Mouse (Mus musculus) frontal cortex, postnatal 10 days (tissue): ENCODE results near the gene Adamts20.
"Not testable (repeated sequence)": the region's sequence is repeated elsewhere in the genome, so short reads cannot be mapped to it uniquely, and the experiment has no call there.

Experiments used
- DNase-seq, 2 experiments: peaks; one replicate each; pipeline ENCODE4 v3.0.0; 2022; ENCODE audit warnings: low spot score in 2 of 2, mixed read lengths in 1 of 2

Gene Adamts20

DNA sequence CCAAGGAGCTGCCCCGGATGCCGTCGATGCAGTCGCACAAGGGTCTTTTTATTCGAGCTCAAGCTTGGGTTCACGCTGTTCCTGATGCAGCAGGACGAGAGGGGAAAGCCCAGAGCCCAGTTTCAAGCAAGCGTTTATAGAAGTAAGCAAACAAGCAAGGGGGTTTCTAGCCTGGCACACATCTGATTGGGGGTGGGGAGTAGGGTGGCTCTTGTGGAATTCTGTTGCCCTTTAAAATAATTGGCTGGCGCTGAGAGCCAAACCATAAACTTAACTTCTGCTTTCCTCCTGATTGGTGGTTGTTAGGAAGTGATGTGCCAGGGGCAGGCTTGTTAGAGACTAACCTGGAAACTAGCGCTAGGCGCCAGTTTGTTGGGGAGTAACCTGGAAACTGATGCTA lies at the start of gene Adamts20:
TSS of gene Adamts20 (minus strand) at position 101 of the 400 bp plus-strand sequence.
- no peak for DNase-seq

DNA sequence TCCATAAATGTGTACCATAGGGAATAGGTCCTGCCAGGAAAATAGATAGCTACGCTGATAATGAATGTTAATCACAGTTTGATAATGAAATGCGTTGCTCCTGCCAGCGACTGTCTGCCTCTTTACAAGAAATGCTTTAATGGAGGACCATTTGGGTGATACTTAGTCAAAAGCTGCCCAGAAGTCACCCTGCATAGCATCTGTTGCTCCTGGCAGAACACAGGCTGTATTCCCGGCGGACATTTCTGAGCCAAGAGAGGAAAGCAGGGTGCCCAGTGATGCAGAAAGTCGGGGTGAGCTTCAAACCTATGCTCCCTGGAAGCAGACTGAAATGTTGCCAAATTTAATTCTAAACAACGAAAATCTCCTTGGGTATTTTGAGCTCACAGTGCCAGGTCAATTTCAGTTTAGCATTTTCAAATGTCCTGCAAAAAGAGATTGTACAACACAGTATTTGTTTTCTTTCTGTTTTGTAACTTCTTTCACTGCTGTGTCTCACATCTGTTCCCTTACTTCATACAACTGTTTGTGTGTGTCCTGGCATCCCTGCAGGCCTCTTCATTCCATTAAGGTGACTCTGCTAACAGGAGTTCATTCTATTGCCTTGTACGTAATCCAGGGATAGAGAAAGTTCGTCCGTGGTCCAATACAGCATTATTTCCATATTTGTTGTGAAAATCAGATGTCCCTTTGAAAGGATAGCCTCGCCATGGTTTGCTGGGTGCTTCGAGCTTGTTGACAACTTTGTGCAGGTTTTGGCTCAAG lies 38.4 kb upstream of the Adamts20 start:
- no peak for DNase-seq

DNA sequence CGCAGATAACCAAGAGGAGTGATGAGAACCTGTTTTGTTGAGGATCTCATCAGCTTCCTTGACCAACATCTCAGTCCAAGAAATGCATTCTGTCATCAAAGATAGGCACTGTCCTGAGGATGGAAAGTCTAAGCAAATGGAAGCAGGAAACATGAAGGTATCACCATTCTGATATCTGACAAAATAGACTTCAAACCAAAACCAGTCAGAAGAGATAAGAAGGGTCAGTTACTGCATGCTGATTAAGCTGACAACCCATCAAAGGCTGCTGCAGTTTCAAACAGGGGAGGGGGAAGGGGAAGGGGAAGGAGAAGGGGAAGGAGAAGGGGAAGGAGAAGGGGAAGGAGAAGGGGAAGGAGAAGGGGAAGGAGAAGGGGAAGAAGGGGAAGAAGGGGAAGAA lies 34.0 kb upstream of the Adamts20 start:
- DNase-seq, result no peak

DNA sequence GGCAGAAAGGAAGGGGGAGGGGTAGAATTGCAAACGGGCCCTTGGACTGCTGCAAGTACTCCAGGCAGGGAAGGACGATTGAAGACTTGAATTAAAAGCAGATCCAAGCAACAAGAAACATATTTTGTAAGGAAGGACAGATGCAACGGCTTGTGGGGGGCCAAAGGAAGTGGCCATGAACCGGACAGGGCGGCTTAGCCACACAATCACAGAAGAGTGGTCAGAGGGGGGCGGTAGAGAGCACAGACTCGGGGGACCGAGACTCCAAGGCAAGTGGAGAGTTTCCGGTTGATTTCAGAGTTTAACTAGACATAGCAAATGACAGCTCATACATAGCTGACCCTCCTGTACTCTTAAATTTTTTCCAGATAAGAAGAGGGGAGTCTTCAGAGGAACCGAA lies 30.7 kb upstream of the Adamts20 start:
- no peak for DNase-seq

DNA sequence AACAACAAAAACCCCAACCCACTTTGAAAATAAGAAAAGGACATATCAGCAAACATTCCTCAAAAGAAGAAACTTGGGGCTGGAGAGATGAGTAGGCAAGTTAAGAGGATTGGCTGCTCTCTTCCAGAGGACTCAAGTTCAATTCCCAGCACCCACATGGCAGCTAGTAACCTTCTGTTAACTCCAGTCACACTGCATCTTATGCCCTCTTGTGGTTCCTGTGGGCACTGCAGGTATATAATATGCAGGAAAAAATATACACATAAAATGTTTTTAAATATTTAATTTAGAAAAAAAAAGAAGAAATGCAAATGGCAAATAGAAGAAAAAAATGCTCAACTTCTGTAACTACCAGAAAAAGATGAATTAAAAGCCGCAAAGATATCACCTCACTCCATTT lies 29.2 kb upstream of the Adamts20 start:
- no peak for DNase-seq

DNA sequence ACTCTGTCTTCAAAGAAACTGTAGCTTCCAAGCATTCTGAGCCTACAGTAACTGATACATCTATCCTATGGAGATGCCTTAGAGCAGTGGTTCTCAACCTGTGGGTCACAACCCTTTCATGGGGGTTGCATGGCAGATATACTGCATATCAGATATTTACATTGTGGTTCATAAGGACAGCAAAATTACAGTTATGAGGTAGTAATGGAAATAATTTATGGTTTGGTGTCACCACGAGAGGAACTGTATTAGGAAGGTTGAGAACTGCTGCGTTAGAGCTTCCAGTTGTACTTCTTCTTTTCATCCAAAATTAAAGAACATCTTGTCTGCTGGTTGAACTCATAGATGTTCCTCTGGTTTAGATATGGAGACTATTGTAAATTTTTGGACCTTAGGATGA lies 24.2 kb upstream of the Adamts20 start:
- no peak for DNase-seq

DNA sequence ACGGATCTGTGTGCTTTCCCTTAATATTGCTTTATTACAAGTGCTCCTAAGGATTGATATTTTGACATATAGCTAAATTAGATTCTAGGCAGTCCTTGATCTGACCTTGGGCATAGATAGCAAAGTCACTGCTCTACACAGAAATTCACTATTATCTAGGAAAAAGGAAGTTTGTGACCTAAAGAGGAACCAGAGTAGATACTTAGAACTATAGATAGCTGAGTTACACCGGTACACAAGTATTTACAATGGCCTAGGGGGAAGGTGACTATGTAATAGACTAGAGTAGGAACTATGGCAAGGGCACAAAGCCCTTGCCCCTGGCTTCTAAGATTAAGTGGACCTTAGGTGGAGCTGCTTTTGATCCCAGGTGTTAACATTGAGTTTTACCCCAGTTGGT lies 22.8 kb upstream of the Adamts20 start:
- DNase-seq, result not testable (repeated sequence)

DNA sequence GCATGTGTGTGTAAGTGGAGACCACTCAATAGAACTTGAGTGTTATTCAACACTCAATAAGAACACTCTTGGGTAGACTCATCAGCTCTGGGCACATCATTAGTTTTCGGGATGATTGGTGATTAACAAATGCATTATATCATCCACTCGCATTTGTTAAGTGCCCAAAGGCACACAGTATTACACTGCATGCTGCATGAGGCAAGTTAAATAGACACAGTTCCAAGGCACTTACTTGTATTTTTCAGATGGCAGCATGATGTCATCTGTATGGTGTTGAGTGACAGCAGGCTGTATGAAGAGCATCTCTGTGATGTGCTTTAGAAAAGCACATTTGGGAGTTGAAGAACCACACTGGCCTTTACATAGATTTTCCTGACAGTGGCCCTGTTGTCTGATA lies 17.3 kb upstream of the Adamts20 start:
- DNase-seq, result no peak

DNA sequence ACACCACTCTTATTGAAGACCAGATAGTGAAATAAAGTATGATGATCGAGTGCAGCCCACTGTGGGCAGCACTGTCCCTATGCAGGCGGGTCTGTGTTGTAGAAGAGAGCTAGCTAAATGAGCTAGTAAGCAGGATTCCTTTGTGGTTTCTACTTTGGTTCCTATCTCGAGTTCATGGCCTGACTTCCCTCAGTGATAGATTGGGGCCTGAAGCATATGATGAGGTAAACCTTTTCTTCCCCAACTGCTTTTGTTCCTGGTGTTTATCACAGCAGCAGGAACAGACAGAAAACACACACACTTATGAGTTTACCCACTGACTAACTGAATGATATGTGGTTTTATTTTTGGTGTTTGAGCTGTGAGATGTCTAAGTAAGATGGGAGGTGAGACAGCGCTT lies 15.6 kb upstream of the Adamts20 start:
- DNase-seq, result no peak

DNA sequence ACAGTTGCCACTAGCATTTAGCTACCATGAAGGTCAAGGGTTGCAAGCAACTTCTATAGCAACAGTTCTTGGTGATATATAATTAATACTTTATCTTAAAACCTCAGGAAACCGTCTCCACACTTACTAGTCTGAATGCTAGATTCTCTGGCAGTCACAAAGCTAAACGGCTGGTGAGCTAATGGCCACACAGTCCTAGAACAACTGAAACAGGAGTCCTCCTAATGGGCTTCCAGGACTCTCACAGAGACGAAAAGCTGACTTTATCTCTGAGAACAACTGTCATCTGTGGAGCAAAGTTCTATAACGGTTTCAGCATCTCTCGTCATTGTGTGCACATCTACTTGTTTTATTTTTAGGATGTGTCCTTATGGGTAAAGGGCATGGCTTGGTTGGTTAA lies 15.0 kb upstream of the Adamts20 start:
- DNase-seq, result no peak

DNA sequence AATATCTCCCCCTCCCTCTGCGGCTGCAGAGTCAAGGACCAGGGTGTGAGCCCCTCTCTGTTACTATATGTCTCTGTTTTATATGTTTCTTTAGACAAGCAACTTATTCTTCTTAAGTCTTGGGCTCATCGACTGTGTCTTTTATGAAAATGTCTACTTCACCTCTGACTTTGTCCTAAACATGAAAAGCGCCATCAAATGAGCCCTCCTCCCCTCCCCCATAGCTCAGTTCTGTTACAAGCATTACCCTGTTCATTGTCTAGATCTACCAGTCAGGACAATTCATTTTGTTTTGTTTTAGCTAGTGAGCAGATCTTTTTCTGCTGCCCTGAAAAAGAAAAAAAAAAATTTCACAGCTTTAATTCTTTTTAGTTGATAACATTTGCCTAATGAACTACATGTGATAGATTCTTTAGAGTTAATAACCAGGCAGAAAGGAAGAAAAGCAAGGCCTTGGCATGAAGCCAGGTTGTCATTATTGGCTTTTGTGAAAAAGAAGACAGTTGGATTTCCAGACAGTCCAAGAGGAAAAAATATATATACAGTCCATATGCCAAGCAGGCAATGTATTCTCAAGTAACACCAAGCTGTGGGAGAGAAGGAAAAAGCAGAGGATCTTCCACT lies 14.4 kb upstream of the Adamts20 start:
- DNase-seq, result no peak

DNA sequence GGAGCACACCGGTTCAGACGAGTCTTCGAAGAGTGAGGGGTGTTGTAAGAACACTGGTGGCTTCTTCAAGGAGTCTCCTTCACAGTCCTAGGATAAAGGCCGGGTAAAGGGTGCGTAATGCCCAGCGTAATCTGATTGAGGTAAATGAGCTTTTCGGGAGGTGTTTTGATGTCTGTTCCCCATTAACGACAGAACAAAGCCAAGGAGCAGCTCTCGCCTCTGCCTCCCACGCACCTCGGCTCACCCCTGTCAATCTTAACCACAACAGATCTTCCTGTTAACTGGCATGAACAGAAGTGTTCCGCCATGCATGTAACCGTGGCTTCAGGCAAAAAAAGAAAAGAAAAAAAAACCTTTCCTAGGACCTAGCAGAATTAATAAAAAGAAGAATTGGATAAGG lies 13.5 kb upstream of the Adamts20 start:
- DNase-seq, result no peak

DNA sequence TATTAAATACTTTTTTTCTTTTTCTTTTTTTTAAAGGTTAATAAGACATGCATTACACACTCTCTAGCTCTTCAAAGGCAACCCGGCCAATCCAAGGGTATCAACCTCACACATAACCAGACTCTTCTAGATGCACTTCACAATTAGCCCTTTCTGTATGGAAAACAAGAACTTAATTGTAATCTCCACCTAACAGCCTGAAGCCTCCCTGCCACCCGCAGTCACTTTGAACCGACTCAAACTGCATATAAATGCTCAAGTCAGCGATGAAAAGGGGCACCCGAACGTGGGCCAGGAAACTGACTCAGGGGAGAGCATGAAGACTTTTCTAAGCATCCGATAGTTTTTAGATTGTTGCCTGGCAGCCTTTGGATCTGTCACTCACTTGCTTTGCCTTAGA lies 12.1 kb upstream of the Adamts20 start:
- no peak for DNase-seq

DNA sequence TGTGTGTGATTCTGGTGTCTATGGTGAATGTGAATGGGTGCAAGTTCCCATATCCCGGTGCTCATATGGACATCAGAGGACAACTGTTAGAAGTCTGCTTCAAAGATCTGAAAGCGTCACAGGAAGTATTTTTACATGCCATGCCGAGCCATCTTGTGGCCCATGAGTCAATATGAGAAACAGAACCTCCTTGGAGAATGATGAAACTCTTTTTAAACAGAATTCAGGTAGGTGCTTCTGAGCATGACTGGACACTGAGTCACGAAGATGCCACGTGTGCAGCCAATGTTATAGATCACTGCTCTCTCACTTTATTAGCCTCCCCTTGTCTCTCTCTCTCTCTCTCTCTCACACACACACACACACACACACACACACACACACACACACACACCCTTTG lies 10.8 kb upstream of the Adamts20 start:
- DNase-seq, result no peak

DNA sequence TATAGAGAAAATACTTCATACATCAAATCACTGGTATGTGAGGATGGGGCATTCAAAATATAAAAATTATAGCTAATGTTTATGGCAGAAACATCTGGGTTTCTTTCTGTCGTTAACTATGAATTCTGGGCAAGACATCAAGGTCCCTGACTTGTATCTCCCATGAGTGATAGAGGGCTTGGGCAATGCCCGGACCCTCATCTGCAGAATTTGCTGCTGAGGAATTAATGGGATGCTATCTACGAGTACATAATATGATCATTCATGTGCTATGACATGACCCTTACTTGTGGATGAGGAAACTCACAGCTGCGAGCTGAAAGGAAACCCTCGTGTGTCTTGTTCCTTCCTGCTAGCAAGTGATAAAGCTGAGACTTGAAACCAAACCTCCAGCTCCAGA lies 5.1 kb upstream of the Adamts20 start:
- DNase-seq, result no peak

DNA sequence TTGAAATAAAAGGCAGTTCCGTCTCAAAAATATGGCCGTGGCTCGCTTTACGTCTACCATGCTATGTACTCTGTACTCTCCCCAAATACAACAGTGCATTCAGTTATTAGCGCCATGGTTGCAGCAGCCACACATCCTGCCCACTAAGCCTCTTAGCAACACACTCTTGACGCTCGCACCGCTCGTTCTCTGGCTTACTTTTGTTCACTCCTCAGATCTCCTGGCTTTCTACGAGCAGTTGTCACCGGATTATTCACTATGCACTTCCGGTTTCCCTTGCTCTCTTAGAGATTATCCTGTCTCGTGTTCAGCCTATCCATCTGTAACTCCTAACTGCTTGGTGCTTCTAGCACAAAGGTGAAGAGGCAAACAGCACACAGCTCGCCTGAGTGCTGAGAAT lies 337 bp downstream of the Adamts20 start:
- DNase-seq, result no peak

DNA sequence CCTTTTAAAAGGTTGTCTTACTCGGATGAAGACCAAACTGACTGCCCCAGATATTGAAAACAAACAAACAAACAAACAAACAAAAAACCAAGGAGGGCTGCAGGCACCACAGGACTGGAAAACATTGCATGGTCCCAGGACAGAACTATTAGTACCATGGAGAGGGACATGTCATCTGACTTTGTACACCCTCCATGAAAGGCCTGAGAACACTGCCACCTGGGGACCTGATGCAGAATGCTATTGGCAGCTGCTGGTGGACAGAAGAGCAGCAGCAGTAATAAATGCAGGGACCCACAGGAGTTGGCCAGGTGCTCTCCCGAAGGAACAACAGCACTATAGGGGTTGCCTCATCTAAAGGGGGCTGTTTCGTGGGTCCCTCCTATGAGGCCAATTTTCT lies 2.0 kb downstream of the Adamts20 start:
- DNase-seq, result no peak

DNA sequence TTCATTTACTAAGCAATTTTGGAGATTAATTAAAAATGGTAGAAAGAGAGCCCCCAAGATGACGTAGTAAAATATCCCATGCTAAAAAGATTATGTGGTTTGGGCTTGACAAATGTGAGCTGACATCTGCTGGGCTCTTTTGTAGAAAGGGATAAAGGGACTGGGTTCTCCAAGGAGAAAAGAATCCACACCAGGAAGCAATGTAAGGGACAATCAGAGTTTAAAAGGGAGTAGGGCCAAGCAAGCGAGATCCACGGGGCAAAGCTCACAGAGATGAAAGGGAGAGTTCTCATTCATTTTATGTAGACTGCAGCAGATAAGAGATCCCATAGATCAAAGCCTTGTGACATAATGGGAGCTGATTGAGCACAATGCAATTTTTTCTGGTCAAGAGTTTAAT lies 3.0 kb downstream of the Adamts20 start:
- no peak for DNase-seq

DNA sequence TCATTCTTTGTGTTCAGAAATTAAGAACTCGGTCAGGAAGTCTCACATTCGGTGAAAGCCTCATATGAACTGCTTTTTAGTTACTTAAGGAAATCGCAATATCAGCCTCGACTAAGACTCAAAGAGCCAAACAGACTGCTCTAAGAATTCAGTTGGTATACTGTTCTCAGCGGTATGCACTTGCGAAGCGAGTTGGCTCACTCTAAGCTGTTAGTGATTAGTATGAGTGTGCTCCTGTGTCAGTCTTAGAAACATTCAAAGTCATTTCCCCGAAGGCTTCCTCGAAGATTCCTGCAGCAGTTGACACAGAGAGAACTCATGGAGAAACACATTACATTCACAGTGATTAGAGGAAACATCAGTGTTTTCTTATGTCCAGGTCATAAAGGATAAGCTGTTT lies 4.1 kb downstream of the Adamts20 start:
- no peak for DNase-seq

DNA sequence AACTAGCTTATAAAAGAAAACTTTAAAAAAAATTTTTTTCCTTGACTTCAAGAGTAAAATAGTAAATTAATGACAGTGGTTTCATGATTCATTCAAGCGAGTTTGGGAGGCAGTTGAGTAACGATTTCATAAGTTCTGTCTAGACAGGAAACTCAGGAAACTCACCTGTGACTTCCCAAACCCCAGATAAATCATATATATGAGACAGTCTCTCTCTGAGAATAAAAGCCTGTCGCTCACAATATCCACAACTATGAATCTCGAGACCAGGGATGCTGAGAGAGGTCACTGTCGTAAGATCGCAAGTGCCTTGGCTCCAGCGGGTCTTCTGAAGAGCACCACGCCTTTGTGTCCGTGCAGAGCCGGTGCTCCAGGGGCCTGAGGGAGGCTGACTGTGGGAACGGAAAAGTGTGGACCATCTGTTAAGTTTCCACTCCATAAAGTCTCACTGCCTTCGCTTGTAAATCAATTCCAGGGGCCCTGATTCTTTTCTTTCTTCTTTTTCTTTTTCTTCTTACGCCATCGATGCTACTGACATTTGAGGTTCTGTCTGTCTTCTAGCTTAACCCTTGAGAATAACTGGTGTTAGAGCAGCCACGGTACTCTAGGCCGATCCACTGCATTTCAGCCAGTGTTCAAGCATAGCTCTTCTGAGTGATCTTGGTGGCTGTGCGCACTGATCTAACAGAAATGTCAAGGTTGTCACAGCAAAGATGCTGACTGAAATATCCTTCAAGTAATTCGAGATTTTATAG lies 7.4 kb downstream of the Adamts20 start:
- no peak for DNase-seq

DNA sequence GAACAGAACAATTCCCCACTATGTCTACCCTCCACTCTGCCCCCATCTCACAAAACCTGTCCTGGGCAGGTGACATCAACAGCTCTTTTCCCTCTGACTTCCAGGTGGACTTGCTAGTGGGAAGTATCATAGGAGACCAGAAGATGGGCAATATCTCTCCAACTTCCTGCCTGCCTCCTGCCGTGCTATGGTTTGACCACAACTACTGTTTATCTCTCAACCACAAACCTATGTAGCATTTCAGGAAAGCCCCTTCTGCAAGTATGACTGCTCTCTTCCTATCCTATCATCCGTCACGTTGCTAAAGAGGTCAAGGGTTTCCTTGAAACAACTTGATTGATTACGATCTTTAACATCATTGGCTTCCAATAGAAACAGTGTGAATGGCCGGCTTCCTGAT lies 12.4 kb downstream of the Adamts20 start:
- no peak for DNase-seq

DNA sequence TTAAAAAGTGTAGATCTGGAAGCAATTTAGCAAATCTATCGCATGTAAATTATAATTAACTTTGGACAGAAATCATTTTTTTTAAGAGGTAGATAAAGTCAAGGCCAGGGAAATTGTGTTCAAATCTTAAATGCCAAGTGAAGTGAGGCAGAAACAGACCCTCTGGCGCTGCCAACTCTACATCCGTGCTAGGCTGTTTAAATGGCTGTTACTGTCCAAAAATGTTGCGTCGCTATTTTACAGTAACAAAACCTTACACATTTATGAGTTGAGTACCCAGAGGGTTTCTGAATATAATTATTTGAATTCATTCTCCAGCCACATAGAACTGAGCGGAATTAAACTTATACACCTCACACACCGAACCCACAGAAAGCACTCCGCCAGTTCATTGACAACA lies 13.6 kb downstream of the Adamts20 start:
- no peak for DNase-seq
